Mouse (Mus musculus) Patski (cell line): Measurements from ENCODE around the gene Sipa1l1. TPM values are rescaled to one million over a fixed set of nuclear protein-coding genes. Genes with fewer than 3 reads are reported as not detected.

ENCODE experiments used
- ATAC-seq: fragments of 100-300 bp; one replicate; pipeline ENCODE4 v1.8.0; 2021
- CTCF ChIA-PET: fragments of 350-600 bp; sonication (Branson Sonifier 250); formaldehyde crosslinking; loops from one replicate; lab custom pipeline; 2022; ENCODE audit warnings: inconsistent platforms; lab: Charles Lee
- POLR2A ChIA-PET: fragments of 350-600 bp; sonication (Branson Sonifier 250); formaldehyde crosslinking; loops from one replicate; lab custom pipeline; 2022; ENCODE audit warnings: antibody characterized with exemption, inconsistent platforms; lab: Charles Lee
- DNase-seq: peaks from one replicate; pipeline ENCODE4 v3.0.0-alpha.2; 2011; ENCODE audit warnings: low read depth, low spot score
- H3K27me3 ChIP-seq: fragments of 371-371 bp; one replicate; pipeline ENCODE4 v1.5.1; 2021
- CTCF ChIP-seq: fragments of 100-300 bp; IDR thresholded peaks from one replicate; pipeline ENCODE4 v1.5.1; 2021
- in situ Hi-C: fragments of 300-500 bp; cut with MboI; formaldehyde crosslinking; loops from 3 replicates; pipeline ENCODE4 v1.11.1; 2018; ENCODE audit warnings: low pct_unique_long_range_greater_than_20kb, mixed read lengths
- polyA plus RNA-seq: library from polyadenylated mRNA; unstranded; gene quantifications from one replicate; pipeline ENCODE4 v1.2.3, GENCODE M21; 2021

Gene Sipa1l1
- polyA plus RNA-seq, 1 experiment from 2014 or later, result 26.0 TPM

- peak; percentile 72 for DNase-seq
- no peak for TF ChIP-seq CTCF
- CTCF ChIA-PET, result no interaction called here
These were observed 228.6 kb downstream of the Sipa1l1 start for GRCm38 (mm10) chr12:82397751-82398150.

GRCm38 (mm10) chr12:82398926-82399325 is 229.8 kb downstream of the Sipa1l1 start:
- ChIA-PET CTCF (no interaction called here), POLR2A (no interaction called here)
- DNase-seq (no peak), ATAC-seq (no peak)
- in situ Hi-C loops, result no loop called here
- TF ChIP-seq CTCF, result no peak
- no peaks in the 10 kb centered on the region for H3K27me3 ChIP-seq

More at GRCm38 (mm10) chr12:82397751-82398150, 228.6 kb downstream of the Sipa1l1 start:
- peak; percentile 97 for ATAC-seq
- in situ Hi-C loops, result no loop called here
- H3K27me3 ChIP-seq, result no peaks in the 10 kb centered on the region
- POLR2A ChIA-PET, result interaction anchor here (0.6 to 0.7 kb wide), 4 partner anchors 12 to 902 kb away, joined by 3 to 8 read pairs (median 4); no protein-coding TSS in a partner anchor

GRCm38 (mm10) chr12:82399971-82400720 is 231.0 kb downstream of the Sipa1l1 start:
- CTCF ChIA-PET, result no interaction called here
- H3K27me3 ChIP-seq, result no peaks in the 10 kb centered on the region
- no peak for DNase-seq
- ATAC-seq, result no peak
- no peak for TF ChIP-seq CTCF
- in situ Hi-C loops, result no loop called here
- POLR2A ChIA-PET, result no interaction called here

GRCm38 (mm10) chr12:82400783-82401182 is 231.7 kb downstream of the Sipa1l1 start:
- no peaks in the 10 kb centered on the region for H3K27me3 ChIP-seq
- CTCF ChIA-PET, result no interaction called here
- ATAC-seq, result no peak
- no peak for TF ChIP-seq CTCF
- no peak for DNase-seq
- in situ Hi-C loops, result no loop called here
- POLR2A ChIA-PET, result no interaction called here

GRCm38 (mm10) chr12:82401440-82401839 is 232.3 kb downstream of the Sipa1l1 start:
- in situ Hi-C loops, result no loop called here
- CTCF ChIA-PET, result no interaction called here
- DNase-seq, result no peak
- H3K27me3 ChIP-seq, result no peaks in the 10 kb centered on the region
- POLR2A ChIA-PET, result no interaction called here
- no peak for ATAC-seq
- no peak for TF ChIP-seq CTCF

GRCm38 (mm10) chr12:82402635-82403034 is 233.5 kb downstream of the Sipa1l1 start:
- no peak for TF ChIP-seq CTCF
- ChIA-PET CTCF (no interaction called here), POLR2A (no interaction called here)
- DNase-seq, result no peak
- ATAC-seq, result no peak
- no peaks in the 10 kb centered on the region for H3K27me3 ChIP-seq
- in situ Hi-C loops, result no loop called here

- no peaks in the 10 kb centered on the region for H3K27me3 ChIP-seq
- ChIA-PET POLR2A (no interaction called here), CTCF (no interaction called here)
- TF ChIP-seq CTCF, result no peak
- in situ Hi-C loops, result no loop called here
- no peak for ATAC-seq
- no peak for DNase-seq
These were observed 238.6 kb downstream of the Sipa1l1 start for GRCm38 (mm10) chr12:82407531-82408255.

GRCm38 (mm10) chr12:82408486-82408885 is 239.4 kb downstream of the Sipa1l1 start:
- H3K27me3 ChIP-seq, result no peaks in the 10 kb centered on the region
- CTCF ChIA-PET, result no interaction called here
- in situ Hi-C loops, result no loop called here
- no peak for ATAC-seq
- TF ChIP-seq CTCF, result no peak
- no peak for DNase-seq
- POLR2A ChIA-PET, result no interaction called here

GRCm38 (mm10) chr12:82409686-82410472 is 240.8 kb downstream of the Sipa1l1 start:
- H3K27me3 ChIP-seq, result no peaks in the 10 kb centered on the region
- TF ChIP-seq CTCF, result no peak
- ChIA-PET POLR2A (interaction anchor here (0.6 kb wide), 1 partner anchor 12 kb away, joined by 4 read pairs; no protein-coding TSS in a partner anchor), CTCF (no interaction called here)
- DNase-seq (no peak), ATAC-seq (no peak)
- in situ Hi-C loops, result no loop called here

GRCm38 (mm10) chr12:82412291-82413032 is 243.3 kb downstream of the Sipa1l1 start:
- no peak for TF ChIP-seq CTCF
- ATAC-seq (peak; percentile 66), DNase-seq (no peak)
- in situ Hi-C loops, result no loop called here
- ChIA-PET POLR2A (interaction anchor here (0.6 to 1.4 kb wide), 2 partner anchors 15 to 140 kb away, joined by 3 to 8 read pairs; no protein-coding TSS in a partner anchor), CTCF (interaction anchor here (1.1 kb wide), 1 partner anchor 27 kb away, joined by 4 read pairs; no protein-coding TSS in a partner anchor)
- no peaks in the 10 kb centered on the region for H3K27me3 ChIP-seq
